Comparison of ENCODE assay signal across 15 mouse cellular contexts in genomic region chr7:114477884-114478283, GRCm38 (mm10).
"Had no signal": no experiment of that assay in that cellular context is flagged by ENCODE, and none has a peak within 500 bp of the region (broad histone marks: within the 10 kb centered on the region; RNA-seq: fewer than 3 reads in every experiment).

No protein-coding gene starts in this region.

- H3K36me3 ChIP-seq: midbrain, embryonic 12.5 days; neural tube, embryonic 12.5 days; stomach, embryonic 15.5 days had no signal

- H3K4me1 ChIP-seq: midbrain, embryonic 12.5 days; neural tube, embryonic 12.5 days; stomach, embryonic 15.5 days had no signal

- H3K9ac ChIP-seq: lung, embryonic 14.5 days; midbrain, embryonic 12.5 days; neural tube, embryonic 12.5 days; stomach, embryonic 15.5 days had no signal

- H3K27me3 ChIP-seq: midbrain, embryonic 12.5 days; neural tube, embryonic 12.5 days; stomach, embryonic 15.5 days had no signal

- H3K4me2 ChIP-seq: lung, embryonic 14.5 days; midbrain, embryonic 12.5 days; neural tube, embryonic 12.5 days; stomach, embryonic 15.5 days had no signal

- H3K27ac ChIP-seq: midbrain, embryonic 12.5 days; neural tube, embryonic 12.5 days; stomach, embryonic 15.5 days; stomach, postnatal 0 days had no signal

- H3K9me3 ChIP-seq: midbrain, embryonic 12.5 days; neural tube, embryonic 12.5 days; stomach, embryonic 15.5 days had no signal

- H3K4me3 ChIP-seq: midbrain, embryonic 12.5 days; myocyte; neural tube, embryonic 12.5 days; stomach, embryonic 15.5 days had no signal

- ATAC-seq: midbrain, embryonic 16.5 days had no signal

- DNase-seq: lung, adult 18-20 months; lung, embryonic 14.5 days; lung, postnatal 10 days; lung, postnatal 4 days; midbrain, embryonic 14.5 days; right cerebral cortex, postnatal 14 days; thymus, adult 2 months; thymus, postnatal 25 days; thymus, postnatal 4 days had no signal
